Comparison of ENCODE assay signal across 28 mouse cellular contexts in genomic region chr2:73497572-73497971, GRCm38 (mm10). TPM values are rescaled to one million over a fixed set of nuclear protein-coding genes. Genes with fewer than 3 reads are reported as not detected.
DNase-seq lines count a peak whose midpoint lies in the region; ATAC-seq and TF ChIP-seq lines count a peak whose summit lies in the region.
"Had no signal": no experiment of that assay in that cellular context is flagged by ENCODE, and none has a peak within 500 bp of the region (broad histone marks: within the 10 kb centered on the region; RNA-seq: fewer than 3 reads in every experiment).

No protein-coding gene starts in this region.

- H3K36me3 ChIP-seq in MEL (ENCODE audit: control insufficient read depth in 1 of 2, insufficient read depth in 2 of 2, low read length in 2 of 2), result peaks cover 0 to 20% of the 10 kb centered on the region in 2 experiments; a peak in 2 of 4 replicates
- H3K36me3 ChIP-seq in intestine, embryonic 15.5 days, result no peaks in the 10 kb centered on the region
- no peaks in the 10 kb centered on the region for H3K36me3 ChIP-seq in liver, embryonic 15.5 days (replicated peaks)
- no peaks in the 10 kb centered on the region for H3K36me3 ChIP-seq in stomach, embryonic 15.5 days
- H3K36me3 ChIP-seq: embryonic facial prominence, embryonic 15.5 days; forebrain, embryonic 12.5 days; G1E; hindbrain, embryonic 12.5 days; midbrain, embryonic 12.5 days; neural tube, embryonic 13.5 days had no signal

- peaks cover 5 to 23% of the 10 kb centered on the region in 2 experiments for H3K4me1 ChIP-seq in MEL (ENCODE audit: control insufficient read depth in 1 of 2, insufficient read depth in 2 of 2, low read length in 2 of 2)
- H3K4me1 ChIP-seq in intestine, embryonic 15.5 days (replicated peaks), result peaks cover 18% of the 10 kb centered on the region
- H3K4me1 ChIP-seq in liver, embryonic 15.5 days (replicated peaks), result peaks cover 43% of the 10 kb centered on the region
- H3K4me1 ChIP-seq in stomach, embryonic 15.5 days, result peaks cover 10% of the 10 kb centered on the region; the same call in 1 of the 2 replicates
- H3K4me1 ChIP-seq: forebrain, embryonic 12.5 days; midbrain, embryonic 12.5 days had no signal

- peak; percentile 15; the same call in 1 of the 2 replicates for ATAC-seq in intestine, embryonic 15.5 days
- peak; percentile 38 for ATAC-seq in liver, embryonic 15.5 days (ENCODE audit: insufficient read depth)
- ATAC-seq in stomach, embryonic 15.5 days (ENCODE audit: insufficient read depth, low FRiP score, low read depth), result peak; percentile 41; the same call in 1 of the 2 replicates
- ATAC-seq: forebrain, postnatal 0 days; hindbrain, postnatal 0 days; Patski had no signal

- no peaks in the 10 kb centered on the region for H3K27me3 ChIP-seq in MEL (ENCODE audit: control insufficient read depth in 1 of 2, insufficient read depth in 2 of 2, low read length in 2 of 2)
- H3K27me3 ChIP-seq in intestine, embryonic 15.5 days (replicated peaks), result no peaks in the 10 kb centered on the region
- H3K27me3 ChIP-seq in liver, embryonic 15.5 days, result no peaks in the 10 kb centered on the region
- H3K27me3 ChIP-seq in stomach, embryonic 15.5 days (replicated peaks), result no peaks in the 10 kb centered on the region
- H3K27me3 ChIP-seq: embryonic facial prominence, embryonic 15.5 days; forebrain, embryonic 12.5 days; hindbrain, embryonic 12.5 days; limb, embryonic 13.5 days; midbrain, embryonic 12.5 days; neural tube, embryonic 13.5 days; Patski had no signal

- no peak for TF ChIP-seq CTCF in MEL (IDR thresholded peaks at IDR 0.05 in 2 of 3, conservative IDR thresholded peaks at IDR 0.05 in 1 of 3; ENCODE audit: control insufficient read depth in 1 of 3, insufficient read depth in 1 of 3, low read depth in 2 of 3, low read length in 3 of 3, poor library complexity in 1 of 3, severe bottlenecking in 1 of 3)

- DNase-seq in MEL (ENCODE audit: low read depth, low spot score), result peak; percentile 19
- no peak for DNase-seq in adrenal gland, postnatal 10 days
- DNase-seq in thymus, adult 18-20 months, result no peak
- no peak for DNase-seq in urinary bladder, postnatal 14 days (ENCODE audit: low spot score)
- DNase-seq: adrenal gland, postnatal 14 days; cerebellum, adult 18-20 months; cerebellum, postnatal 25 days; forebrain, postnatal 0 days; kidney, adult 11 months; kidney, postnatal 14 days; lung, adult 2 months; lung, postnatal 10 days; thymus, adult 2 months; thymus, postnatal 36 days had no signal

- H3K4me3 ChIP-seq in MEL (ENCODE audit: control insufficient read depth in 1 of 2, insufficient read depth in 1 of 2, low read depth in 2 of 2, low read length in 2 of 2), result no peak overlapping the region
- H3K4me3 ChIP-seq in intestine, embryonic 15.5 days (replicated peaks), result no peak overlapping the region
- H3K4me3 ChIP-seq in liver, embryonic 15.5 days (replicated peaks), result no peak overlapping the region
- H3K4me3 ChIP-seq in stomach, embryonic 15.5 days (replicated peaks), result no peak overlapping the region
- H3K4me3 ChIP-seq: embryonic facial prominence, embryonic 10.5 days; embryonic facial prominence, embryonic 15.5 days; forebrain, embryonic 12.5 days; hindbrain, embryonic 12.5 days; limb, embryonic 13.5 days; midbrain, embryonic 12.5 days; neural tube, embryonic 13.5 days had no signal

- H3K9ac ChIP-seq in MEL (ENCODE audit: control insufficient read depth, low read depth, low read length, poor library complexity, severe bottlenecking), result no peak overlapping the region
- no peak overlapping the region for H3K9ac ChIP-seq in intestine, embryonic 15.5 days
- H3K9ac ChIP-seq in liver, embryonic 15.5 days, result no peak overlapping the region
- no peak overlapping the region for H3K9ac ChIP-seq in stomach, embryonic 15.5 days
- H3K9ac ChIP-seq: embryonic facial prominence, embryonic 15.5 days; forebrain, embryonic 12.5 days; forebrain, postnatal 0 days; hindbrain, embryonic 12.5 days; limb, embryonic 13.5 days; midbrain, embryonic 12.5 days; neural tube, embryonic 13.5 days had no signal

- TF ChIP-seq POLR2A in MEL (IDR thresholded peaks at IDR 0.05; ENCODE audit: control insufficient read depth in 1 of 2, insufficient read depth in 1 of 2, low read depth in 1 of 2, low read length in 2 of 2, poor library complexity in 1 of 2), result no peak

- H3K4me2 ChIP-seq in intestine, embryonic 15.5 days (replicated peaks), result no peak overlapping the region
- H3K4me2 ChIP-seq in liver, embryonic 15.5 days, result no peak overlapping the region
- no peak overlapping the region for H3K4me2 ChIP-seq in stomach, embryonic 15.5 days
- H3K4me2 ChIP-seq: embryonic facial prominence, embryonic 15.5 days; forebrain, embryonic 12.5 days; hindbrain, embryonic 12.5 days; limb, embryonic 13.5 days; midbrain, embryonic 12.5 days; neural tube, embryonic 13.5 days had no signal

- no peak for TF ChIP-seq EP300 in MEL (IDR thresholded peaks at IDR 0.05; ENCODE audit: low read depth in 1 of 2, low read length in 2 of 2)

- no peak for TF ChIP-seq RAD21 in MEL (IDR thresholded peaks at IDR 0.05; ENCODE audit: low read depth, low read length)

- no peaks in the 10 kb centered on the region for H3K79me2 ChIP-seq in MEL (ENCODE audit: control insufficient read depth, insufficient read depth, low read length, poor library complexity)

- no peaks in the 10 kb centered on the region for H3K9me3 ChIP-seq in MEL (replicated peaks; ENCODE audit: insufficient read depth, low read length)
- H3K9me3 ChIP-seq in intestine, embryonic 15.5 days, result no peaks in the 10 kb centered on the region
- no peaks in the 10 kb centered on the region for H3K9me3 ChIP-seq in liver, embryonic 15.5 days (replicated peaks)
- H3K9me3 ChIP-seq in stomach, embryonic 15.5 days, result no peaks in the 10 kb centered on the region
- H3K9me3 ChIP-seq: embryonic facial prominence, embryonic 10.5 days; embryonic facial prominence, embryonic 15.5 days; forebrain, embryonic 12.5 days; G1E; hindbrain, embryonic 12.5 days; limb, embryonic 13.5 days; midbrain, embryonic 12.5 days; neural tube, embryonic 13.5 days had no signal

- 38% methylated on average over 3 of the region's 3 CpGs for WGBS in intestine, embryonic 15.5 days
- WGBS in liver, embryonic 15.5 days (ENCODE audit: insufficient replicate concordance), result 20% methylated on average over 3 of the region's 3 CpGs
- WGBS in stomach, embryonic 15.5 days, result 44% methylated on average over 3 of the region's 3 CpGs

- no peak overlapping the region for H3K27ac ChIP-seq in MEL (ENCODE audit: control insufficient read depth, low read depth, low read length)
- no peak overlapping the region for H3K27ac ChIP-seq in intestine, embryonic 15.5 days
- no peak overlapping the region for H3K27ac ChIP-seq in liver, embryonic 15.5 days (replicated peaks)
- no peak overlapping the region for H3K27ac ChIP-seq in stomach, embryonic 15.5 days
- H3K27ac ChIP-seq: embryonic facial prominence, embryonic 10.5 days; embryonic facial prominence, embryonic 15.5 days; forebrain, embryonic 12.5 days; hindbrain, embryonic 12.5 days; hindbrain, postnatal 0 days; limb, embryonic 13.5 days; macrophage; midbrain, embryonic 12.5 days; neural tube, embryonic 13.5 days had no signal

TF ChIP-seq in MEL, 35 proteins besides CTCF, POLR2A, EP300 and RAD21:
- TF ChIP-seq RCOR1 (IDR thresholded peaks at IDR 0.05; ENCODE audit: low read depth, low read length), result no peak
- no peak for TF ChIP-seq MXI1 (IDR thresholded peaks at IDR 0.05; ENCODE audit: low read depth, low read length)
- no peak for TF ChIP-seq E2F4 (IDR thresholded peaks at IDR 0.05; ENCODE audit: borderline replicate concordance, low read depth, low read length)
- no peak for TF ChIP-seq SIN3A (IDR thresholded peaks at IDR 0.05; ENCODE audit: low read length)
- no peak for TF ChIP-seq TCF12 (IDR thresholded peaks at IDR 0.05; ENCODE audit: low read depth, low read length)
- TF ChIP-seq CHD2 (IDR thresholded peaks at IDR 0.05; ENCODE audit: low read length), result no peak
- no peak for TF ChIP-seq USF2 (IDR thresholded peaks at IDR 0.05; ENCODE audit: borderline replicate concordance in 1 of 2, insufficient read depth in 1 of 2, low read depth in 1 of 2, low read length in 2 of 2)
- no peak for TF ChIP-seq MYB (IDR thresholded peaks at IDR 0.05; ENCODE audit: low read depth, low read length)
- TF ChIP-seq CHD1 (IDR thresholded peaks at IDR 0.05; ENCODE audit: low read depth, low read length), result no peak
- TF ChIP-seq HCFC1 (IDR thresholded peaks at IDR 0.05; ENCODE audit: low read depth, low read length), result no peak
- TF ChIP-seq USF1 (IDR thresholded peaks at IDR 0.05; ENCODE audit: low read depth, low read length), result no peak

RNA-seq across cellular contexts. Expression of gene Wipf1, which starts 32.0 kb away (rescaled TPM):
- total RNA-seq in MEL (2012; rRNA removed), result 5.2 and 7.8 TPM in 2 replicates
- 10 to 100 TPM; 27.1 to 83.9 TPM for polyA plus RNA-seq in MEL (2012; ENCODE audit: insufficient read depth in 1 of 2, insufficient read length in 2 of 2, low read depth in 1 of 2, low replicate concordance in 2 of 2, missing spikeins in 1 of 2)
- polyA plus RNA-seq in intestine, embryonic 15.5 days (2015; fragmentation: Nextera tagmentation; extraction: Ambion mirVana), result 9.5 and 10.1 TPM in 2 replicates
- 3.5 and 3.8 TPM in 2 replicates for polyA plus RNA-seq in liver, embryonic 15.5 days (2015; fragmentation: Nextera tagmentation; extraction: Ambion mirVana)
- 6.9 and 7.6 TPM in 2 replicates for polyA plus RNA-seq in stomach, embryonic 15.5 days (2015; fragmentation: Nextera tagmentation; extraction: Ambion mirVana)
- total RNA-seq in adrenal gland, postnatal 10 days (2021), result 10 to 100 TPM; 21.1 to 21.3 TPM
